Mouse (Mus musculus): ENCODE results near the gene Map2k1. TPM values are rescaled to one million over a fixed set of nuclear protein-coding genes. Genes with fewer than 3 reads are reported as not detected.

Map2k1 gene
- polyA plus RNA-seq, 1 experiment from 2014 or later = 74.9 TPM

- Histone ChIP-seq H3K36me3 (replicated peaks) (peaks cover 26% of the 10 kb centered on the region), H3K27me3 (ENCODE audit: poor library complexity, severe bottlenecking) (no peaks in the 10 kb centered on the region), H3K4me1 (peaks cover 28% of the 10 kb centered on the region), H3K4me3 (peak overlapping the region; percentile 18; the same call in 1 of the 2 replicates), H3K27ac (peak overlapping the region; percentile 56; the same call in 1 of the 2 replicates), H3K9me3 (no peaks in the 10 kb centered on the region)
- DNase-seq (ENCODE audit: extremely low spot score, low spot score) = no peak
- WGBS = 57% methylated on average over 2 of the region's 2 CpGs
These were observed 13.3 kb downstream of the Map2k1 start for GRCm38 (mm10) chr9:64240116-64240515.

DNA sequence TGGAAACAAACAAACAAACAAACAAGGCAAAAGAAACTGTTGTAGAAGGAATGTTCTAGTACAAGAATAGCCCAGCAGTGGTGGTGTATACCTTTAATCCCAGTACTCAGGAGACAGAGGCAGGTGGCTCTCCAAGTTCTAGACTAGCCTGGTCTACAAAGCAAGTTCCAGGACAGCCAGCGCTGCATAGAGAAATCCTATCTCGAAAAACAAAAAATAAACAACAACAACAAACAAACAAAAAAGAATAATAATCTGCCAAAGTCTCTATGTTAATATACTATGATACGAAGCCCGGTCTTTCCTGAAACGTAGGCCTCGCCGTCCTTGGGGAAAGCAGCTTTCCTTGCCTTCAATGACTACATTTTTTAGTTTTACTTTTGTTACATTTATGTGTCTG is 17.4 kb downstream of the Map2k1 start:
- no peaks in the 10 kb centered on the region for H3K27me3 ChIP-seq (ENCODE audit: poor library complexity, severe bottlenecking)
- 96% methylated on average over 7 of the region's 7 CpGs for WGBS
- peaks cover 40% of the 10 kb centered on the region for H3K4me1 ChIP-seq
- no peak overlapping the region for H3K27ac ChIP-seq
- H3K4me3 ChIP-seq = no peak overlapping the region
- no peaks in the 10 kb centered on the region for H3K9me3 ChIP-seq
- H3K36me3 ChIP-seq (replicated peaks) = peaks cover 33% of the 10 kb centered on the region
- DNase-seq (ENCODE audit: extremely low spot score, low spot score) = no peak

- H3K9me3 ChIP-seq = no peaks in the 10 kb centered on the region
- no peaks in the 10 kb centered on the region for H3K27me3 ChIP-seq (ENCODE audit: poor library complexity, severe bottlenecking)
- H3K4me3 ChIP-seq = no peak within 1 kb of the TSS
- peaks cover 39% of the 10 kb centered on the region for H3K4me1 ChIP-seq
- H3K27ac ChIP-seq = peak within 1 kb of the TSS; percentile 30; the same call in 1 of the 2 replicates
- peaks cover 30% of the 10 kb centered on the region for H3K36me3 ChIP-seq (replicated peaks)
- WGBS = 94% methylated on average over 8 of the region's 8 CpGs
- DNase-seq (ENCODE audit: extremely low spot score, low spot score) = no peak
These were observed 18.5 kb downstream of the Map2k1 start, which contains the start of gene Uchl4 for GRCm38 (mm10) chr9:64234768-64235435. TSS of gene Uchl4 (plus strand) at chr9:64235201.

GRCm38 (mm10) chr9:64233656-64234055 is 19.8 kb downstream of the Map2k1 start:
- Histone ChIP-seq H3K27ac (peak overlapping the region; percentile 30; the same call in 1 of the 2 replicates), H3K36me3 (replicated peaks) (peaks cover 25% of the 10 kb centered on the region), H3K4me3 (no peak overlapping the region), H3K9me3 (no peaks in the 10 kb centered on the region), H3K27me3 (ENCODE audit: poor library complexity, severe bottlenecking) (no peaks in the 10 kb centered on the region), H3K4me1 (peaks cover 41% of the 10 kb centered on the region)
- WGBS = 71% methylated on average over 5 of the region's 5 CpGs
- DNase-seq (ENCODE audit: extremely low spot score, low spot score) = no peak

DNA sequence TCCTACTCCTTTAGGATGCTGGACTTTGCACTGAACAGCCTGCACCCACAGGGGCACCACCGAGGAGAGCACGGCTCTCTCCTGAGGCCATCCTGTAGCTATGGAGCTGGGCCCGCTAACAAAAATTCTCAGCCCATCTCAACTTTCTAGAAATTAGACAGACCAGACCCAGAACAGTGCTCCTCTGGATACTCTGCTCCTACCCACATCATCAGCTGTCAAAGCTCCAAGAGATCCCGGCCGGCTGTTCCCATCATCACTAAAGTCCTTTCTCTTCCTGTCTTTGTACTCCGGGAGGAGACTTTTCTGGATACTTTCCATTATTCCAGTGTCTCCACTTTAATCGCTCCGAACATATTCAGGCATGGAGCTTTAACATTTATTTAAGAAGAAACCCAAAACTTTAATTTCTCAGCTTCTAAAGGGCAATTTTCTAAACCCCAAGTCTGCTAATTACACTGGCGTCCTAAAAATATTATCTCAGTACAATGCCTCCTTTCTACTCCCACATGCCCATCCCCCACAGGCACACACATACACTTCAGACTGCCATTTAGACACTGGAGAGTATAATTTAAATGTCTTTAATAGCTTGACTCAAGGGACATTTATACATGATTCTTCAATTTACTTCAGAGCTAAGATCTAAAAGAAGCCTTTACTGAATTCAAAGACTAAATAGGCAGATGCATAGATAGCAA is 21.0 kb downstream of the Map2k1 start:
- Histone ChIP-seq H3K27me3 (ENCODE audit: poor library complexity, severe bottlenecking) (no peaks in the 10 kb centered on the region), H3K36me3 (replicated peaks) (peaks cover 23% of the 10 kb centered on the region), H3K9me3 (no peaks in the 10 kb centered on the region), H3K4me3 (no peak overlapping the region), H3K27ac (0 out of 2 replicates have a peak overlapping the region, but pooled peaks have one; percentile 2), H3K4me1 (peaks cover 41% of the 10 kb centered on the region)
- DNase-seq (ENCODE audit: extremely low spot score, low spot score) = no peak
- WGBS = 73% methylated on average over 9 of the region's 9 CpGs

DNA sequence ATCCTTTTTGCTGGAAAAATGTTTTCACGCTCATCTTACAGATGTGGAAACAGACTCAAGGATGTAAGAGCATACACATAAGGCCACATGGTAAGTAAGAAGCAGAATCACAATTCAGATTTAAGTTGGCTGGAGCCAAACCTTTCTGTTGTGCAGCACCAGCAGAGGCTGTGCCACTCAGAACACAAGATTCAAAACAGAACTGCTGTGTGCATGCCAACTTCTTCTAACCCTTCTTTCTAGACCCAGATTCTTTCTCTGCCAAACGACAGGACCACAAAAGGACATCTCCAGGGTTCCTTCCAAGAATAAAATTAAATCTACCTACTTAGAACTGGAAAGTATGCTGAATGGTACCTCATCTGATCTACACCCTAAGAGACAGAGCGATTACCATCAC is 21.8 kb downstream of the Map2k1 start:
- WGBS = 86% methylated on average over 3 of the region's 3 CpGs
- Histone ChIP-seq H3K9me3 (no peaks in the 10 kb centered on the region), H3K4me3 (no peak overlapping the region), H3K36me3 (replicated peaks) (peaks cover 27% of the 10 kb centered on the region), H3K27me3 (ENCODE audit: poor library complexity, severe bottlenecking) (no peaks in the 10 kb centered on the region), H3K4me1 (peaks cover 41% of the 10 kb centered on the region), H3K27ac (peak overlapping the region; percentile 2; the same call in 1 of the 2 replicates)
- no peak for DNase-seq (ENCODE audit: extremely low spot score, low spot score)

- no peak for DNase-seq (ENCODE audit: extremely low spot score, low spot score)
- H3K27me3 ChIP-seq (ENCODE audit: poor library complexity, severe bottlenecking) = no peaks in the 10 kb centered on the region
- H3K36me3 ChIP-seq (replicated peaks) = peaks cover 24% of the 10 kb centered on the region
- WGBS = 72% methylated on average over 5 of the region's 5 CpGs
- H3K27ac ChIP-seq = peak overlapping the region; percentile 2; the same call in 1 of the 2 replicates
- peaks cover 41% of the 10 kb centered on the region for H3K4me1 ChIP-seq
- no peak overlapping the region for H3K4me3 ChIP-seq
- no peaks in the 10 kb centered on the region for H3K9me3 ChIP-seq
These were observed 22.3 kb downstream of the Map2k1 start for GRCm38 (mm10) chr9:64231171-64231570.

- Histone ChIP-seq H3K4me1 (peaks cover 38% of the 10 kb centered on the region), H3K36me3 (replicated peaks) (peaks cover 10% of the 10 kb centered on the region), H3K27ac (no peak overlapping the region), H3K27me3 (ENCODE audit: poor library complexity, severe bottlenecking) (no peaks in the 10 kb centered on the region), H3K4me3 (no peak overlapping the region), H3K9me3 (no peaks in the 10 kb centered on the region)
- DNase-seq (ENCODE audit: extremely low spot score, low spot score) = no peak
These were observed 24.5 kb downstream of the Map2k1 start for GRCm38 (mm10) chr9:64228972-64229371.

- H3K27me3 ChIP-seq (ENCODE audit: poor library complexity, severe bottlenecking) = no peaks in the 10 kb centered on the region
- H3K4me3 ChIP-seq = no peak overlapping the region
- H3K4me1 ChIP-seq = peaks cover 28% of the 10 kb centered on the region
- WGBS = 90% methylated on average over 12 of the region's 12 CpGs
- peaks cover 9% of the 10 kb centered on the region for H3K36me3 ChIP-seq (replicated peaks)
- no peaks in the 10 kb centered on the region for H3K9me3 ChIP-seq
- no peak for DNase-seq (ENCODE audit: extremely low spot score, low spot score)
- no peak overlapping the region for H3K27ac ChIP-seq
These were observed 25.7 kb downstream of the Map2k1 start for GRCm38 (mm10) chr9:64227736-64228135.

GRCm38 (mm10) chr9:64225805-64226204 is 27.6 kb downstream of the Map2k1 start:
- DNase-seq (ENCODE audit: extremely low spot score, low spot score) = no peak

DNA sequence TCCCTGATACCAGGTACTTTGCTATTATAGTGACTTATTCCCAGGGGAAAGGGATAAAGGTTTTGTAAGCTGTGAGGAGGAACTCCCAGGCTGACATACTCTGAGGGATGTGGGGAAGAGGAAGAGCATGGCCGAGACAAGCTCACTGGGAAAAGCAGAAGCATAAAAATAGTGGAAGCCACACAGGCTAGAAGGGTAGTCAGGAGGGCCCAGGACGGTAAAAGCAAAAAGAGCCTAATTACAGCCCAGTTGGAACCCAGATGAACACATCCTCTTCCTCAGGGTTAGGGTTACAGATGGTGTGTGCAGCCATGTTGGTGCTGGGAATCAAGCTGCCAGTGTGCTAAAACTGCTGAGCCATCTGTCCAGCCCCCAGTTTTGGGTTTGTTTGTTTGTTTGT is 31.3 kb downstream of the Map2k1 start:
- H3K27me3 ChIP-seq (ENCODE audit: poor library complexity, severe bottlenecking) = no peaks in the 10 kb centered on the region
- DNase-seq (ENCODE audit: extremely low spot score, low spot score) = no peak
- no peaks in the 10 kb centered on the region for H3K9me3 ChIP-seq
- WGBS = 76% methylated on average over 2 of the region's 2 CpGs
- no peak overlapping the region for H3K27ac ChIP-seq
- peaks cover 19% of the 10 kb centered on the region for H3K4me1 ChIP-seq
- H3K36me3 ChIP-seq (replicated peaks) = peaks cover 8% of the 10 kb centered on the region
- H3K4me3 ChIP-seq = no peak overlapping the region

More at GRCm38 (mm10) chr9:64225805-64226204, 27.6 kb downstream of the Map2k1 start:
- H3K27me3 ChIP-seq (ENCODE audit: poor library complexity, severe bottlenecking) = no peaks in the 10 kb centered on the region
- H3K4me3 ChIP-seq = no peak overlapping the region
- peaks cover 10% of the 10 kb centered on the region for H3K4me1 ChIP-seq
- no peak overlapping the region for H3K27ac ChIP-seq
- no peaks in the 10 kb centered on the region for H3K9me3 ChIP-seq
- peaks cover 9% of the 10 kb centered on the region for H3K36me3 ChIP-seq (replicated peaks)

DNA sequence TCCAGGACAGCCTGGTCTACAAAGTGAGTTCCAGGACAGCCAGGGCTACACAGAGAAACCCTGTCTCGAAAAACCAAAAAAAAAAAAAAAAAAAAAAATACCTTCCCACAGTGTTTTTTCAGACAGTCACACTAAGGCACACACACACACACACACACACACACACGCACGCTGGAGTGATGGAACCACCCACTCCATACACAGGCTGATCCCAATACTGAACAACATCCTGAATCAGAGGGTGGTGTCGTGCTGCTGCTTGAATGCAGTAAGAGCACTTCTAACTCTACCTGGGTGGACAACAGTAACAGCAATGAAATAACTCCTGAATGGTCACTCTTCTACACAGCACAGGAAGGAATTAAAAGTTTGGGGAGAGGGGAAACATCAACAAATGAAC is 32.0 kb downstream of the Map2k1 start:
- H3K27ac ChIP-seq = no peak overlapping the region
- DNase-seq (ENCODE audit: extremely low spot score, low spot score) = no peak
- no peak overlapping the region for H3K4me3 ChIP-seq
- peaks cover 19% of the 10 kb centered on the region for H3K4me1 ChIP-seq
- H3K9me3 ChIP-seq = no peaks in the 10 kb centered on the region
- WGBS = 95% methylated on average over 4 of the region's 4 CpGs
- no peaks in the 10 kb centered on the region for H3K27me3 ChIP-seq (ENCODE audit: poor library complexity, severe bottlenecking)
- peaks cover 5% of the 10 kb centered on the region; the same call in 1 of the 2 replicates for H3K36me3 ChIP-seq (replicated peaks)

GRCm38 (mm10) chr9:64220603-64221002 is 32.8 kb downstream of the Map2k1 start:
- DNase-seq (ENCODE audit: extremely low spot score, low spot score) = no peak
- H3K4me3 ChIP-seq = no peak overlapping the region
- no peaks in the 10 kb centered on the region for H3K27me3 ChIP-seq (ENCODE audit: poor library complexity, severe bottlenecking)
- no peak overlapping the region for H3K27ac ChIP-seq
- peaks cover 19% of the 10 kb centered on the region for H3K4me1 ChIP-seq
- H3K36me3 ChIP-seq (replicated peaks) = peaks cover 5% of the 10 kb centered on the region; the same call in 1 of the 2 replicates
- no peaks in the 10 kb centered on the region for H3K9me3 ChIP-seq
- WGBS = 83% methylated on average over 1 of the region's 1 CpGs
